Mouse (Mus musculus): ENCODE measurements around the gene Ryr1. TPM values are rescaled to one million over a fixed set of nuclear protein-coding genes. Genes with fewer than 3 reads are reported as not detected.
A peak's percentile ranks its signal among the peaks of the same experiment; 100 is the strongest.

Gene Ryr1
- polyA plus RNA-seq, 1 experiment from 2014 or later = 2.5 TPM

- no peak for ATAC-seq (ENCODE audit: insufficient number of reproducible peaks, low FRiP score, low TSS enrichment, low read depth)
- H3K4me2 ChIP-seq (ENCODE audit: low read depth, severe bottlenecking) = peak overlapping the region; percentile 50
- peak overlapping the region; percentile 41; the same call in 1 of the 2 replicates for H3K9ac ChIP-seq (ENCODE audit: low read length)
- DNase-seq (ENCODE audit: low spot score) = no peak
- peaks cover 30% of the 10 kb centered on the region for H3K27me3 ChIP-seq (ENCODE audit: control insufficient read depth, insufficient read depth, low read length)
- no peaks in the 10 kb centered on the region for H3K9me3 ChIP-seq (ENCODE audit: control insufficient read depth, low read length)
- 6% methylated on average over 10 of the region's 10 CpGs for WGBS
- peak overlapping the region; percentile 61 for H3K4me3 ChIP-seq (ENCODE audit: low read depth, low read length)
- peaks cover 2% of the 10 kb centered on the region for H3K36me3 ChIP-seq (ENCODE audit: control insufficient read depth, insufficient read depth, low read length)
- no peak overlapping the region for H3K27ac ChIP-seq (replicated peaks; ENCODE audit: low read depth, low read length)
- peaks cover 12% of the 10 kb centered on the region for H3K4me1 ChIP-seq (ENCODE audit: control insufficient read depth, insufficient read depth, low read length)
Measured at GRCm38 (mm10) chr7:29168121-29168695, 43.2 kb upstream of the Ryr1 start.

- ATAC-seq (ENCODE audit: insufficient number of reproducible peaks, low FRiP score, low TSS enrichment, low read depth) = no peak
- Histone ChIP-seq H3K4me3 (ENCODE audit: low read depth, low read length) (peak overlapping the region; percentile 61; the same call in 1 of the 2 replicates), H3K9me3 (ENCODE audit: control insufficient read depth, low read length) (no peaks in the 10 kb centered on the region), H3K27ac (replicated peaks; ENCODE audit: low read depth, low read length) (no peak overlapping the region), H3K4me2 (ENCODE audit: low read depth, severe bottlenecking) (peak overlapping the region; percentile 50), H3K36me3 (ENCODE audit: control insufficient read depth, insufficient read depth, low read length) (no peaks in the 10 kb centered on the region), H3K9ac (ENCODE audit: low read length) (no peak overlapping the region), H3K27me3 (ENCODE audit: control insufficient read depth, insufficient read depth, low read length) (peaks cover 24% of the 10 kb centered on the region), H3K4me1 (ENCODE audit: control insufficient read depth, insufficient read depth, low read length) (peaks cover 15% of the 10 kb centered on the region)
- DNase-seq (ENCODE audit: low spot score) = no peak
- 13% methylated on average over 19 of the region's 19 CpGs for WGBS
Measured at GRCm38 (mm10) chr7:29167656-29168055, 42.7 kb upstream of the Ryr1 start.

GRCm38 (mm10) chr7:29162750-29163525, 38.0 kb upstream of the Ryr1 start:
- Histone ChIP-seq H3K4me2 (ENCODE audit: low read depth, severe bottlenecking) (no peak overlapping the region), H3K36me3 (ENCODE audit: control insufficient read depth, insufficient read depth, low read length) (0 out of 2 replicates have a peak, but pooled peaks cover 4% of the 10 kb centered on the region), H3K4me3 (ENCODE audit: low read depth, low read length) (no peak overlapping the region), H3K9me3 (ENCODE audit: control insufficient read depth, low read length) (no peaks in the 10 kb centered on the region), H3K27ac (replicated peaks; ENCODE audit: low read depth, low read length) (no peak overlapping the region), H3K9ac (ENCODE audit: low read length) (no peak overlapping the region), H3K4me1 (ENCODE audit: control insufficient read depth, insufficient read depth, low read length) (peaks cover 4% of the 10 kb centered on the region), H3K27me3 (ENCODE audit: control insufficient read depth, insufficient read depth, low read length) (peaks cover 14% of the 10 kb centered on the region)
- peak; percentile 55 for DNase-seq (ENCODE audit: low spot score)
- WGBS = 14% methylated on average over 9 of the region's 9 CpGs
- no peak for ATAC-seq (ENCODE audit: insufficient number of reproducible peaks, low FRiP score, low TSS enrichment, low read depth)

GRCm38 (mm10) chr7:29162294-29162693, 37.3 kb upstream of the Ryr1 start:
- DNase-seq (ENCODE audit: low spot score) (no peak), ATAC-seq (ENCODE audit: insufficient number of reproducible peaks, low FRiP score, low TSS enrichment, low read depth) (no peak)
- H3K9me3 ChIP-seq (ENCODE audit: control insufficient read depth, low read length) = no peaks in the 10 kb centered on the region
- H3K27ac ChIP-seq (replicated peaks; ENCODE audit: low read depth, low read length) = no peak overlapping the region
- H3K4me2 ChIP-seq (ENCODE audit: low read depth, severe bottlenecking) = no peak overlapping the region
- peaks cover 10% of the 10 kb centered on the region for H3K27me3 ChIP-seq (ENCODE audit: control insufficient read depth, insufficient read depth, low read length)
- H3K9ac ChIP-seq (ENCODE audit: low read length) = no peak overlapping the region
- no peak overlapping the region for H3K4me3 ChIP-seq (ENCODE audit: low read depth, low read length)
- WGBS = 73% methylated on average over 5 of the region's 5 CpGs
- peaks cover 4% of the 10 kb centered on the region; the same call in 1 of the 2 replicates for H3K4me1 ChIP-seq (ENCODE audit: control insufficient read depth, insufficient read depth, low read length)
- H3K36me3 ChIP-seq (ENCODE audit: control insufficient read depth, insufficient read depth, low read length) = 0 out of 2 replicates have a peak, but pooled peaks cover 4% of the 10 kb centered on the region

- peaks cover 10% of the 10 kb centered on the region for H3K27me3 ChIP-seq (ENCODE audit: control insufficient read depth, insufficient read depth, low read length)
- no peak for DNase-seq (ENCODE audit: low spot score)
- no peak overlapping the region for H3K4me3 ChIP-seq (ENCODE audit: low read depth, low read length)
- H3K9me3 ChIP-seq (ENCODE audit: control insufficient read depth, low read length) = 0 out of 2 replicates have a peak, but pooled peaks cover 2% of the 10 kb centered on the region
- under 1% methylated on average over 5 of the region's 5 CpGs for WGBS
- H3K36me3 ChIP-seq (ENCODE audit: control insufficient read depth, insufficient read depth, low read length) = 0 out of 2 replicates have a peak, but pooled peaks cover 6% of the 10 kb centered on the region
- no peak overlapping the region for H3K27ac ChIP-seq (replicated peaks; ENCODE audit: low read depth, low read length)
- H3K4me1 ChIP-seq (ENCODE audit: control insufficient read depth, insufficient read depth, low read length) = peaks cover 10% of the 10 kb centered on the region
- no peak overlapping the region for H3K4me2 ChIP-seq (ENCODE audit: low read depth, severe bottlenecking)
- ATAC-seq (ENCODE audit: insufficient number of reproducible peaks, low FRiP score, low TSS enrichment, low read depth) = no peak
- no peak overlapping the region for H3K9ac ChIP-seq (ENCODE audit: low read length)
Measured at GRCm38 (mm10) chr7:29158264-29158663, 33.3 kb upstream of the Ryr1 start.

- DNase-seq (ENCODE audit: low spot score) (peak; percentile 89), ATAC-seq (ENCODE audit: insufficient number of reproducible peaks, low FRiP score, low TSS enrichment, low read depth) (peak; percentile 72)
- Histone ChIP-seq H3K9me3 (ENCODE audit: control insufficient read depth, low read length) (0 out of 2 replicates have a peak, but pooled peaks cover 2% of the 10 kb centered on the region), H3K36me3 (ENCODE audit: control insufficient read depth, insufficient read depth, low read length) (0 out of 2 replicates have a peak, but pooled peaks cover 4% of the 10 kb centered on the region), H3K27ac (replicated peaks; ENCODE audit: low read depth, low read length) (peak within 1 kb of the TSS; percentile 75; the same call in 1 of the 2 replicates), H3K4me2 (ENCODE audit: low read depth, severe bottlenecking) (peak within 1 kb of the TSS; percentile 98), H3K27me3 (ENCODE audit: control insufficient read depth, insufficient read depth, low read length) (peaks cover 10% of the 10 kb centered on the region), H3K4me3 (ENCODE audit: low read depth, low read length) (peak within 1 kb of the TSS; percentile 81), H3K9ac (ENCODE audit: low read length) (peak within 1 kb of the TSS; percentile 74), H3K4me1 (ENCODE audit: control insufficient read depth, insufficient read depth, low read length) (peaks cover 6% of the 10 kb centered on the region; the same call in 1 of the 2 replicates)
- 4% methylated on average over 67 of the region's 68 CpGs for WGBS
Measured at GRCm38 (mm10) chr7:29155838-29156782, 31.1 kb upstream of the Ryr1 start, which contains the start of gene Fam98c. TSS of gene Fam98c (minus strand) at chr7:29156234.

- 7% methylated on average over 37 of the region's 37 CpGs for WGBS
- peaks cover 6% of the 10 kb centered on the region; the same call in 1 of the 2 replicates for H3K4me1 ChIP-seq (ENCODE audit: control insufficient read depth, insufficient read depth, low read length)
- peak; percentile 91 for DNase-seq (ENCODE audit: low spot score)
- H3K4me3 ChIP-seq (ENCODE audit: low read depth, low read length) = peak overlapping the region; percentile 81
- peak overlapping the region; percentile 74 for H3K9ac ChIP-seq (ENCODE audit: low read length)
- H3K27ac ChIP-seq (replicated peaks; ENCODE audit: low read depth, low read length) = peak overlapping the region; percentile 75; the same call in 1 of the 2 replicates
- H3K9me3 ChIP-seq (ENCODE audit: control insufficient read depth, low read length) = 0 out of 2 replicates have a peak, but pooled peaks cover 2% of the 10 kb centered on the region
- H3K27me3 ChIP-seq (ENCODE audit: control insufficient read depth, insufficient read depth, low read length) = peaks cover 10% of the 10 kb centered on the region
- H3K4me2 ChIP-seq (ENCODE audit: low read depth, severe bottlenecking) = peak overlapping the region; percentile 98
- ATAC-seq (ENCODE audit: insufficient number of reproducible peaks, low FRiP score, low TSS enrichment, low read depth) = peak; percentile 75
- 0 out of 2 replicates have a peak, but pooled peaks cover 2% of the 10 kb centered on the region for H3K36me3 ChIP-seq (ENCODE audit: control insufficient read depth, insufficient read depth, low read length)
Measured at GRCm38 (mm10) chr7:29155196-29155837, 30.3 kb upstream of the Ryr1 start.
